Mouse (Mus musculus) kidney, adult 2 months (tissue): ENCODE results near the gene Gm12216.

Experiments used
- CTCF ChIP-seq: fragments of 200-500 bp; conservative IDR thresholded peaks from 2 replicates; pipeline ENCODE4 v1.5.1; 2011; ENCODE audit warnings: low read depth, mild to moderate bottlenecking, control low read depth, low read length, moderate library complexity, mixed read lengths; ENCODE audit not compliant: insufficient read depth, insufficient read length
- POLR2A ChIP-seq: fragments of 200-500 bp; IDR thresholded peaks from one replicate; pipeline ENCODE4 v1.6.1; 2011; ENCODE audit warnings: low read depth, low read length, control low read depth

DNA sequence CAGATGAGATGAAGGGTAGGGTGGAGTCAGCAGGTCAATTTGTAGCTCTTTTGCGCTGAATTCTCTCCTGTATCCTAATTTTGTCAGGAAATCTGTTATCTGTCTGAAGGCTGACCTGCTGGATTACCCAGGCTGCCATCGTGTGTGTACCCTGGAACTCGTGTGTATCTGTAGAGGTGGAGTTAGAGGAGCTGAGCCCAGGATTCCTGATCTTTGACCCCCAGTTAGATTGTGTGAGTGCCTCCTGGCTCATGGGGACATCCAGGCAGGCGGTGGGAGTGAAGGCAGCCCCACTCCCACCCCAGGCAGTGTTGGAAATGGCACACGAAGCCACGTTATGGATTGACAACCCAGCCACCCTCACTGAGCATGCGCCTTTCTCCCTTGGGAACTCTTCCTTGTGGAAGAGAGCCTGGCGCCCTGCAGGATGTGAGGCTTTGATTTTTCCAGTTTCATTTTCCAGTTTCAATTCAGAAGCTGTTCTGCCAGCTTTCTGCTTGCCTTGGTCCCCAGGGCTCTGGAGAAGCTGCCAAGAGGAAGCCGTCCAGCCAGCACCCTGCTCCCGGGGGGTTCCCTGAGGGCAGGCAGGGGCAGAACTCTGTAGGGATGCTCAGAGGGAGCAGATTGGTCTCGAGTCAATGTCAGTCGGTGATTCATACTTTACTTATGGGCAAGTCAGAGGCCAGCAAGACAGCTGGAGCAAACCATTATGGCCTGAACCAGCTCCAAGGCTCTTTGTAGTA, 62.5 kb downstream of the Gm12216 start:
- TF ChIP-seq POLR2A (no peak), CTCF (no peak; the same call in 1 of the 2 replicates)
